ENCODE assay signal across 7 mouse cellular contexts in the genomic region with DNA sequence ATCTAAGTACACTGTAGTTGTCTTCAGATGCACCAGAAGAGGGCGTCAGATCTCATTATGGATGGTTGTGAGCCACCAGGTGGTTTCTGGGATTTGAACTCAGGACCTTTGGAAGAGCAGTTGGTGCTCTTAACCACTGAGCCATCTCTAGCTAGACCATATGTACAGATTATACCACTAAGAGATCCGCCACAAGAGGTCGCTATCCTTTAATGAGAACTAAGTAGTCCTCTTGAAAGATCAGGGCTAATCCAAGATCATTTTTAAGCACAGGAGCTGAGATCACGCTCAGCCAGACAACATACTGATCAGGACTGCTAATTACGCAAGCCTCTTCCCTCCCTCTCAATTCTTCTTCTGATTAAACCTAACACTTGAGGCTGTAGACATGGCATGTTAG.
DNase-seq lines count a peak whose midpoint lies in the region; ATAC-seq and TF ChIP-seq lines count a peak whose summit lies in the region.
"Not testable (repeated sequence)": the region's sequence is repeated elsewhere in the genome, so short reads cannot be mapped to it uniquely, and the experiment has no call there.

No protein-coding gene starts in this region.

- not testable (repeated sequence) for TF ChIP-seq RAD21 in CH12.LX (IDR thresholded peaks at IDR 0.05; ENCODE audit: low read depth, low read length)

- not testable (repeated sequence) for H3K79me2 ChIP-seq in CH12.LX (replicated peaks; ENCODE audit: control insufficient read depth, extremely low read depth, insufficient read depth, poor library complexity, severe bottlenecking)

- H3K36me3 ChIP-seq in CH12.LX (replicated peaks in 1 of 2; ENCODE audit: control insufficient read depth in 1 of 2, insufficient read depth in 1 of 2, low read length in 1 of 2); hindbrain, postnatal 0 days (ENCODE audit: insufficient read depth, low read length); liver, postnatal 0 days (replicated peaks; ENCODE audit: insufficient read depth, low read length): not testable (repeated sequence)

- H3K4me1 ChIP-seq in CH12.LX (ENCODE audit: control insufficient read depth in 1 of 2, insufficient read depth in 2 of 2); hindbrain, postnatal 0 days (ENCODE audit: insufficient read depth, low read length); liver, postnatal 0 days (ENCODE audit: insufficient read depth): not testable (repeated sequence)

- not testable (repeated sequence) for ATAC-seq in hindbrain, postnatal 0 days; liver, postnatal 0 days

- in situ Hi-C loops in CH12.LX (cut with MboI; ENCODE audit: low pct_ligation_motif_present, low pct_unique_long_range_greater_than_20kb, low sequenced_read_pairs): not testable (repeated sequence)

- not testable (repeated sequence) for H3K27me3 ChIP-seq in CH12.LX (replicated peaks); hindbrain, postnatal 0 days (ENCODE audit: insufficient read depth, low read length); liver, postnatal 0 days (ENCODE audit: insufficient read depth, low read length)

- TF ChIP-seq EP300 in CH12.LX (IDR thresholded peaks at IDR 0.05; ENCODE audit: low read length); liver, postnatal 0 days (IDR thresholded peaks at IDR 0.05; ENCODE audit: low read depth): not testable (repeated sequence)

- not testable (repeated sequence) for H3K9ac ChIP-seq in CH12.LX (ENCODE audit: insufficient read depth, low read depth); hindbrain, postnatal 0 days (replicated peaks; ENCODE audit: low read length); liver, postnatal 0 days (replicated peaks)

- dilution Hi-C loops in CH12.LX (cut with MboI; ENCODE audit: extremely low pct_ligation_motif_present, extremely low pct_unique_long_range_greater_than_20kb, low sequenced_read_pairs): not testable (repeated sequence)

- DNase-seq in CH12.LX (ENCODE audit: extremely low read depth) (peak; percentile 53), R1 (ENCODE audit: low read depth, low spot score) (peak; percentile 84)
- peak; percentile 18 for DNase-seq in brain, embryonic 14.5 days (ENCODE audit: low read depth)
- DNase-seq in embryo, embryonic 11 days: peak; percentile 47
- DNase-seq in hindbrain, postnatal 0 days (ENCODE audit: low spot score): peak; percentile 5
- DNase-seq in liver, postnatal 0 days: peak; percentile 13
- peak; percentile 3 for DNase-seq in right cerebral cortex, postnatal 4 days

- TF ChIP-seq POLR2A in CH12.LX (IDR thresholded peaks at IDR 0.05; ENCODE audit: low read depth, low read length); brain, embryonic 14.5 days (IDR thresholded peaks at IDR 0.05; ENCODE audit: borderline replicate concordance, extremely low read depth, insufficient read depth, insufficient read length, poor library complexity, severe bottlenecking): not testable (repeated sequence)

- 50% methylated on average over 5 of the region's 5 CpGs for WGBS in hindbrain, postnatal 0 days
- 37% methylated on average over 5 of the region's 5 CpGs for WGBS in liver, postnatal 0 days (ENCODE audit: insufficient replicate concordance)

- peak in 1 of 2 experiments; percentile 15; a peak in 1 of 4 replicates for TF ChIP-seq CTCF in CH12.LX (conservative IDR thresholded peaks at IDR 0.05 in 1 of 2, IDR thresholded peaks at IDR 0.05 in 1 of 2; ENCODE audit: low read depth in 2 of 2, low read length in 2 of 2)
- TF ChIP-seq CTCF in brain, embryonic 14.5 days (IDR thresholded peaks at IDR 0.05; ENCODE audit: borderline replicate concordance, extremely low read depth, insufficient read depth, insufficient read length); hindbrain, postnatal 0 days (IDR thresholded peaks at IDR 0.05; ENCODE audit: low read depth): not testable (repeated sequence)
- 0 out of 2 replicates have a peak, but pooled peaks have one; percentile 9 for TF ChIP-seq CTCF in liver, postnatal 0 days (IDR thresholded peaks at IDR 0.05; ENCODE audit: low read depth)

- not testable (repeated sequence) for H3K9me3 ChIP-seq in CH12.LX (replicated peaks; ENCODE audit: low read length); hindbrain, postnatal 0 days (ENCODE audit: low read length); liver, postnatal 0 days (ENCODE audit: low read length)

- not testable (repeated sequence) for H3K27ac ChIP-seq in CH12.LX (ENCODE audit: insufficient read depth, low read depth); hindbrain, postnatal 0 days; liver, postnatal 0 days (ENCODE audit: low read depth)

- not testable (repeated sequence) for H3K4me3 ChIP-seq in CH12.LX (replicated peaks in 1 of 3; ENCODE audit: low read depth in 2 of 3, low read length in 2 of 3, poor library complexity in 1 of 3); hindbrain, postnatal 0 days (ENCODE audit: low read length); liver, postnatal 0 days (ENCODE audit: low read depth, low read length)

- not testable (repeated sequence) for H3K4me2 ChIP-seq in CH12.LX (ENCODE audit: insufficient read depth, low read depth, poor library complexity, severe bottlenecking); hindbrain, postnatal 0 days (ENCODE audit: low read depth, low read length); liver, postnatal 0 days (ENCODE audit: low read depth, low read length)

Comparison
In these comparisons a context has a peak if more than half of its experiments do, and no peak if none do; other contexts are left out.
1. DNase-seq: peak in every context shown above with its lines; median percentile 84 in R1; 53 in CH12.LX; 47 in embryo, embryonic 11 days; 18 in brain, embryonic 14.5 days; 13 in liver, postnatal 0 days; 5 in hindbrain, postnatal 0 days; 3 in right cerebral cortex, postnatal 4 days.